Mouse (Mus musculus) layer of hippocampus, postnatal 10 days (tissue): Measurements from ENCODE around the gene Asf1a. TPM values are rescaled to one million over a fixed set of nuclear protein-coding genes. Genes with fewer than 3 reads are reported as not detected.
"Not testable (repeated sequence)": the region's sequence is repeated elsewhere in the genome, so short reads cannot be mapped to it uniquely, and the experiment has no call there.

Experiments used
- DNase-seq, 2 experiments: peaks; one replicate each; pipeline ENCODE4 v3.0.0; 2021; ENCODE audit warnings: low spot score in 2 of 2
- total RNA-seq, 2 experiments: library from RNA; stranded (reverse); gene quantifications; 2 replicates each; pipeline ENCODE4 v1.2.3; 2021

Asf1a gene
- total RNA-seq, 2 experiments from 2014 or later = 26.5 to 27.5 TPM

DNA sequence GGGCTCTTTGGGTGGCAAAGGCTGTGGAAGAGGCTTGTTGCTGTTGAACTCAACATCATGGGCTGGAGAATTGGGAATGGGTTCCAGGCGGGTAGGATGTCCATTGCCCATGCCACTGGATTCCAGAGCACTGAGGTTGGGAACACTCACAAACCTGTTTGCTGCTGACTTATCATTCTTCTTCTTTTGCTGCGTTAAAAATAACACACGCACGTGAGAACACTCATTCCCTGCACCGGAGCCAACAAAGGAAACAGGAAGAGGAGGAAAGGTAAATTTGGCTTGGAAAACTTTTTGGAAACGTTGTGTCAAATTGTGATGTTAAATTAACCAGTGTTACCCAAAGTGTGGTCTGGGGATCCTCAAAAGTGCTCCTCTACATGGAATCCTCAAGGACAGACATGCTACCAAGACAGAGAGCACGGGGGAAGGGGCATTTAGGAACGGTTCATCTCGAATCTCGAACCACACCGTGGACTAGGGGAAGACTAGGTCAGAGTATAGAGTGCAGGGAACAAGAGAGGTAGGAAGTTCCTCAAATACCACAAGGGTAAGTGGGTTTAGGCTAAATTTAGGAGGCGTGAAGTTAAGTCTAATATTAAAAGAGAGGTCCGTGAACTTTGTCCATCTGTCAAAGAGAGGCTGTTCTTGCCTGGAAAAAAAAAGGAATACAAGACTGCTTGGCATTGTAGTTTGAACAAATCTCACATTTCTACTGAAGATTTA, 38.9 kb downstream of the Asf1a start:
- DNase-seq = no peak

- DNase-seq = peak; percentile 28 to 52
Measured at GRCm38 (mm10) chr10:53641507-53641906, 45.0 kb downstream of the Asf1a start.

DNA sequence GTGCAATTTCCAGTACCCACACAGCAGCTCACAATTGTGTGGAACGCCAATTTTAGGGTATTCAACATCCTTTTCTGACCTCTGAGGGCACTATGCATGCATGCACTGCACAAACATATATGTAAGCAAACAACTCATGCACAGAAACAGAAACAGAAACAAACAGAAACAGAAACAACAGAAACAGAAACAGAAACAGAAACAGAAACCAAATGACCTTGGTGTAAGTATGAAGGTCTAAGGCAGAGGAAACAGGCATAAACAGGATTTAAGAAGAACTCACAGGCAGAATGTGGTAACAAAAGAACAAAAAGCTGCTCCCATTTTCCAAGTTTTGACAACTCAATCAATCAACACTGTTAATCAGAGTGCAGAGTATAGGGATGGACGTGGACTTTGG, 54.1 kb downstream of the Asf1a start:
- DNase-seq = no peak

- DNase-seq = not testable (repeated sequence)
Measured at GRCm38 (mm10) chr10:53654239-53654638, 57.7 kb downstream of the Asf1a start.

Other genes with a start within 250 kb of the Asf1a start
- 10 to 100 TPM; 20.9 to 21.4 TPM for gene Cep85l, start 216.8 kb upstream of the Asf1a start, total RNA-seq
- gene Mcm9, start 33.7 kb downstream of the Asf1a start, total RNA-seq = 1 to 10 TPM; 6.1 to 8.0 TPM
- 10 to 100 TPM; 23.3 to 25.0 TPM for gene Fam184a, start 154.4 kb downstream of the Asf1a start, total RNA-seq